Mouse (Mus musculus): ENCODE data around the gene Pak6.

Gene Pak6

DNA sequence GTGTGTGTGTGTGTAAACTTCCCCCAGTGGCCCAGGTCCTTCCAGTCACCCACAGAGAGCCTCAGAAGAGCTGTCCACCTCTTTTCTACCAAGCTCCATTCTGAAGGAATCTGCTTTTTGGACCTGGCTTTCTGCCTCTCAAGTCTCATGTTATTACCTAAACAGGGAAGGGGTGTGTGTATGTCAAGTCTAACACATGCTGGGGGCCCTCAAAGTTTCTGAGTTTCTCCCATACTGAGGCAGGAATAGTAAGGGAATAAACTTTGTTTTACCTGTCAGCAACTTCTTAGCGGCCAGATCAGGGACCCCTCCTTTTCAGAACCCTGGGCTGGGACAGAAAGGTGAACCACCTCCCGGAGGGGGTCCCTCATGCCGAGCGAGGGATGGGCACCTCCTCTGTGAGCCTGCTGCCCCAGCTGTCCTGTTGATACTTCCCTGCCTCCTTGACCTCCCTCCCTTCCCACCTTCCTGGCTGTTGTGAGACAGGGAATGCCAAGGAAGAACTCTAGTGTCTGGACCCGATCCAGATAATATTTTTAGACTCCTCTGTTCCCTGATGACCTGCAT is 34.3 kb downstream of the Pak6 start:
- DNase-seq (ENCODE audit: low spot score in 2 of 2), result no peak

- DNase-seq (ENCODE audit: low spot score in 2 of 2), result no peak
Measured at GRCm38 (mm10) chr2:118697955-118698354, 34.9 kb downstream of the Pak6 start.

DNA sequence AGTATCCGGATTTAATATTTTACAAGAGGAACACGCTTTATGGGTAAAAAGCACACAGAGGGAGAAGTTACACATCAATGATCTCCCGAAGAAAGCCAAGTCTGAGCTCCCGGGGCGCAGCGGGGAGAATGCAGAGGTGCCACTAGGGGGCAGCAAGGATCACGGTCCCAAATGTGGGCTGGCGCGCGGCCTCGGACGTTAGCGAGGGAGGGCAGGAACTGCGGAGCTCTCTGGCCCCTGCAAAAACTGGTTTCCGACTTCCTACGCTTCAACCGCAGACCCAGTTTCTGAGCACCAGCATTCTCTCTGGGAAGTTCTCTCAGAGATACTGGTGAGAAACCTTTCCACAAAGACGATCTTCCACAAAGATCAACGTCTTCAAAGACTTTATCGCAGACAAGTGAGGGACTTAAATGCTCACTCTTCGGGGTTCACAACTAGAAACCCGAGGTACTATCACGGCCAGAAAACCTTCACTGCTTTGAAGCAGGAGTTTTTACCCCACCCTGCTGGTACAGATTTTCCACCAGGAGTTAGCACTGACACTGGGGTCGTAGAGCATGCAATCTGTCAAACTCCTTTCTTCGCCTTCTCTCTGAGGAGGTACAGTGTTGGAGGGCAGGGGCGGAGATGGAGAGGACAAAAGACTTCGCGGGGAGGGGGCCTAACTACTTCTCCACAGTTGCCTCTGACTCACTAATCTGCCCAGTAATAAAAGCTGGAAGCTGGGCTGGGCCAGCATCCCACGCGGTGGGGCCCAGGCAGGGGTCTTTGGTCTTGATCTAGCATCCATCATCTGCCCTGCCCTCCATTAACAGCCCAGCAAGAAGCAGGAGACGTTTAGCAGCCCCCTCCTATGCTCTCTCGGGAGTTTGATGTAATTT is 37.3 kb downstream of the Pak6 start:
- DNase-seq (ENCODE audit: low spot score in 2 of 2), result no peak

- no peak for DNase-seq (ENCODE audit: low spot score in 2 of 2)
Measured at GRCm38 (mm10) chr2:118701161-118701560, 38.1 kb downstream of the Pak6 start.

DNA sequence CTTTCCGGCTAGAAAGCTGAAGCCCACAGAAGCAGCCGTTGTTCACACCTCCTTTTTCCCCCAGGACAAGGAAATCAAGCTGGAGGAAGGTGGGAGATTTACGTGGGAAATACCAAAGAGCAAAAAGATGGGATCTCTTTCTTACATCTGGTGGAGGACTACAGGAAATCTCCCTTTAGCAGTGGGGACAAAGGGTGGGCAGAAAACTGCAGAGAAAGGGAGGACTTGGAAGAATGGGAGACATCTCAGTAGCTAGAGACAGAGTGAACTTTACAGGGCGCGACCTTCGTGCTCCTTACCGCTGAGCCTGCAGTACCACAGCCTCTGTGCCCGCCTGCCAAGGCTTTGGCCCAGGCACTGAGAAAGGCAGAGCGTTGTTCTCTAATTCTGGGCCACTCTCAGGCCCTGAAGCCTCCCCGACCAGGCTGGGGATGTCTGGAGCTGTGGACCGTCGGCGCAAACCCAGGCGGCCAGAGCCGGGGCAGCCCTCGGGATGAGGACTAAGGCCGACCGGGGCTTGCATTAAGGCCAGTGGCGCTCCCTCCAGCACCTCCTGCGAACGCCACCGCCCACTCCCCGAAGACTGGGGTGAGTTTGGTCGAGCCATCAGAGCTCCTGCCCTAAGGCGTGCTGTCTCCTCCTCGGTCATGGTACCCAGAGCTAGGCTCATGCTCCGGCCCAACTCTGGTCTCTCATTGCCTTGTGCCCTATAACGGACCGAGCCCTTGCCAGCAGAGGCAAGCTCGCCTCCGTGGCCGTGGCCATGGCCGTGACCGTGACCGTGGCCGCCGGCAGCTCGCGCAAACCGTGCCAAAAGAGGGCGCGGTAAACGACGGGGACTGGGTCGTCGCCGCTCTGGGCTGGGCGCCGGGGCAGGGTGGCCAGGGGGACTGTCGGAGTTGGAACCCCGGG is 39.1 kb downstream of the Pak6 start:
- no peak for DNase-seq (ENCODE audit: low spot score in 2 of 2)

GRCm38 (mm10) chr2:118702883-118703761 is 40.0 kb downstream of the Pak6 start:
- DNase-seq (ENCODE audit: low spot score in 2 of 2), result no peak

DNA sequence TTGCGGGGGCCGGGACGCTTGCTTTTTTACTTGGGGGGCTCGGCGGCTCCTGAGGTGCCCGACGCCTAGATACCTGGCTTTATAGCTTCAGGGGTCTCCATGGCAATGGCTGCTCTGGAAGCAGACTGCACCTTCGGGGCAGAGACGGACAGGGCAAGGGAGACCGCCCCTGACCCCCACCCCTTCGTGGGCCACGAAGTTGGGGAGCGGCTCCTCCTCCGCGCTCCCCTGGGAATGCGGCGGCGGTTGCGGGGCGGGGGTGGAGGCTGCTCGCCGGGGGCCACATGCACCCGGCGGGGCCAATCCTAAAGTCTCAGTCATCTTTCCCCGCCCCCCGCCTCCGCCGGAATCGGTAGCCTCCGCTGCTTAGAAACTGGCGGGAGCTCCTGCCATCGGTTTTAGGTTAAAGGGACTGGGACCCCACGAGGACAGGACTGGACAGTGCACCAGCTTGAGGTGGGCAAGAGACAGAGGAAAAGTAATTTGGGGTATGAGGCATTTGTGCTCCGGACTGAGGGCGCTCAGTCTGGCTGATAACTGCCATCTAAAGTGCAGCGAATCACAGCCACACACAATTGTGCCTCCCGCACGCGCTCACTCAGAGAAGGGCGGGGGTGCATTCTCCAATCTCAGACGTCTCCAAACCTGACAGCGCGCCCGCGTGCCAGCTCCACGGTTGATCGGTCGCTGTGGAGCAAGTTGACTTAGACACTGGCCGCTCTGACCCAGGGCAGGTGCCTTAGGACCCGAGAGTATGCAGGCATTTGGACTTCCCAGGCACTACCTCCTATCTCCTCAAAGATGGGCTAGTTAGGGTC is 41.0 kb downstream of the Pak6 start, which contains the start of gene Ankrd63:
Gene Ankrd63, minus strand, starts transcription at position 51 of the 818 bp plus-strand sequence.
- peak in 1 of 2 experiments; percentile 60 for DNase-seq (ENCODE audit: low spot score in 2 of 2)

- peak in 1 of 2 experiments; percentile 43 for DNase-seq (ENCODE audit: low spot score in 2 of 2)
Measured at GRCm38 (mm10) chr2:118706436-118706835, 43.3 kb downstream of the Pak6 start.

DNA sequence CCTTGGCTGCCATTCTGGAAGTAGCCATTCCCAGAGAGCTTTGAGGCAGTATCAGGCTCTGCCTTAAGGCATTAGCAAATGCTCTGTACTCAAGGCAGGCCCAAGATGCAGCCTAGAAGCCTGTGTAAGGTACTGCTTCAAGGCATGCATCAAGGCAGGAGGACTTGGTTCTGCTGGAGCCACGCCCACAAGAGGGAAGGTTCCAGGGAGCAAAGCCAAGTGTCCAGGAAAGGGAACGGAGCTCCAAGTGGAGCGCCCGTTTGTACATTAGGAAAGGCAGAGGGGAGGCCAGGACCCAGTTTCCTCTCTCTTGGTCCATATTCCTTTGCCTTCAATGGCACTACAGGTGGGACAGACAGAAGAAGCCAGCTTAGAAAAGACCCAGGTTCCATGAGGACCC is 45.4 kb downstream of the Pak6 start:
- no peak for DNase-seq (ENCODE audit: low spot score in 2 of 2)

DNA sequence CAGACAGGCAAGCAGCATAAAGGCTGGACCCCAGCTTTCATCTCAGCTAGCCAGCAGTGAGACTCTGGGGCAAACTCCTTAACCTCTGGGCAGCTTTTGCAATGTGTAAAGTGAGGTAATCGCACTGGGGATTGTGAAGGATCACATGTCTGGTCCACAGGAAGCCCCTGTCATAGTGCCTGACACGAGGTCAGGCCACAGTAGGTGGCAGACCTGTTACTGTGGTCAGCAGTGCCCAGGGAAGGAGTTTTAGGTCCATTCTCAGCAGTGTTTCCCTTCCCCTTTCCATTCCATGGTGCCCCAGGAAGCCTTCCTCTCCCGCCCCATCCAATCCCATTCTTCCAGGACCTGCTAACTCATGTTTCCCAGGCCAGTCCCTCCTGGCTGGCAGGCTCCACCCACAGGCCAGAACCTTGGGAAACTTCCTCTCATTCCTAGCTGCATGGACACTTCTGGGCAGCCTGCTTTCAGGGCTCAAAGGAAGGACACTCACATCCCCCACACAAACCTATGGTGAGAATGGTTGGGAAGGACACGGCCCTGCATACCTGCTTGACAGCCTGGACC is 46.6 kb downstream of the Pak6 start:
- DNase-seq (ENCODE audit: low spot score in 2 of 2), result no peak

DNA sequence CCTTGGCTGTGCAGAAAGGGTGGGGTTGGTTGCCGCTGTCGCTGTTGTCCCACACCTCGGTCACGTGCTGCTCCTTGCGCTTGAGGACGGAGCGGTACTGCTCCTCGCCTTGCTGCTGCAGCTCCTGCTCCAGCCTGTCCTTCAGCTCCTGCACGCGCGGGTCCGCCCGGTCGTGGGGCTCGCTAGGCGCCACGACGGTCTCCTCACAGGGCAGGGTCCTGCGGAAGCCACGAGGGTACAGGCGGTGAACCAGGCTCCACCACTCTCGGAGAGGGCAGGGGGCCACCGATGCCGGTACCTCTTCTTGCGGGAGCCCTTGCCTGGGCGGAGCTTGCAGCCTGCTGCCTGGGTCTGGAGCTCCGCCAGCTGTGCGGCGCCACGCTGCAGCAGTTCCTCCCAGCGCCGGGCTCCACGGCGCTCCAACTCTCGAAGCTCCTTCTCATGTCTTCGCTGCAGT is 48.0 kb downstream of the Pak6 start:
- peak in 1 of 2 experiments; percentile 44 for DNase-seq (ENCODE audit: low spot score in 2 of 2)

DNA sequence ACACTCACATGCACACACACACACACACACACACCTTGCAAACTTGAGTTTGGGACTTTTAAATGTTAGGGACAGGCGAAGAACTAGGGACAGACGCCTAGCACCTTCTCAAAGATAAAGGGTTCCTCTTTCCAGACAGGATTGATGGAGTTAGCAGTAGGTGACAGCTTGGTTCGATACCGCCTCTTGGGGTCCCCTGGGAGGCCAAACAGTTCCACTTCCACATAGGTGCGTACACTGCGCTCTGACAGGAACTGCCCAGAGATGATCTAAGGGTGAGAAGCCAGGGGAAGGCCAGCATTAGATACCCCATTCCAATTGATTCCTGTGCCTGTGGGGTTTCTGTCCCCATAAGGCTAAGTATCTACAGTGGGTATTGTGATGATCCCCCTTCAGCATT is 50.5 kb downstream of the Pak6 start:
- no peak for DNase-seq (ENCODE audit: low spot score in 2 of 2)

DNA sequence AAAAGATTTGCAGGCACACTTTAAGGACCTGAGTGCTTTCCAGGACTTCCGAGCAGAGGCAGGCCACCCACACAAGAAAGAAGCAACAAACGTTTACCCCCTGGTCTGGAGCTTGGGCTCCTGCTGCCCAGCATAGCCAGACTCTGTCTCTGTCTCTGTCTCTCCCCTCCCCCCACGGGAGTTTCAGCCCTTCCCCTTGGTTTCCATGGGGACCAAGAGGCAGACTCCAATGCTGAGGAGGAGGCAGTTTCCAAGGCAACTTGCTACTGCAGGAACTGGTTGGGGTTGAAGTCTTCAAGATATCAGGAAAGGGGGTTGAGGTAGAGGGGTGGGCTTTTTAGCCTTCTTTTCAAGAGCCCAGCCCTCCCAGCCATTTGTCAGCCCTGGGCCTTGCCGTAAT is 51.1 kb downstream of the Pak6 start:
- peak; percentile 73 to 80 for DNase-seq (ENCODE audit: low spot score in 2 of 2)

DNA sequence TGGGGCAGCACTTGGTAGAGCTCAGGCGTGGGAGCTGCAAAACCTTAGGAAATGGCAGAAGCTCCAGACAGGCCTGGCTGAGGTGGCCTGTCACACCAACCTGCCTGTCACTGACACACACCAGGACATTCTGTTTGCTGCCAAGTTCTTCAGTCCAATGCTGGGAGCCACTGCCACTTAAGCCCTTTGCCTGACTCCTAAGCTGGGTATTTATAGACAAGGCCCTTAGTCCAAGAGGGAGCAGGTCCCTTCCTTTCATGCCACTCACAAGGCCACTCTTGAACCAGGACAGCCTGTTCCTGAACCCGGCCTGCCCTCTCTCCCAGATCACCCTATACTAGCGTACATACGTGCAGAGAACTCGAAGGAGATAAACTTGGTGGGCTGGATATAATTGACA is 53.6 kb downstream of the Pak6 start:
- DNase-seq (ENCODE audit: low spot score in 2 of 2), result no peak

DNA sequence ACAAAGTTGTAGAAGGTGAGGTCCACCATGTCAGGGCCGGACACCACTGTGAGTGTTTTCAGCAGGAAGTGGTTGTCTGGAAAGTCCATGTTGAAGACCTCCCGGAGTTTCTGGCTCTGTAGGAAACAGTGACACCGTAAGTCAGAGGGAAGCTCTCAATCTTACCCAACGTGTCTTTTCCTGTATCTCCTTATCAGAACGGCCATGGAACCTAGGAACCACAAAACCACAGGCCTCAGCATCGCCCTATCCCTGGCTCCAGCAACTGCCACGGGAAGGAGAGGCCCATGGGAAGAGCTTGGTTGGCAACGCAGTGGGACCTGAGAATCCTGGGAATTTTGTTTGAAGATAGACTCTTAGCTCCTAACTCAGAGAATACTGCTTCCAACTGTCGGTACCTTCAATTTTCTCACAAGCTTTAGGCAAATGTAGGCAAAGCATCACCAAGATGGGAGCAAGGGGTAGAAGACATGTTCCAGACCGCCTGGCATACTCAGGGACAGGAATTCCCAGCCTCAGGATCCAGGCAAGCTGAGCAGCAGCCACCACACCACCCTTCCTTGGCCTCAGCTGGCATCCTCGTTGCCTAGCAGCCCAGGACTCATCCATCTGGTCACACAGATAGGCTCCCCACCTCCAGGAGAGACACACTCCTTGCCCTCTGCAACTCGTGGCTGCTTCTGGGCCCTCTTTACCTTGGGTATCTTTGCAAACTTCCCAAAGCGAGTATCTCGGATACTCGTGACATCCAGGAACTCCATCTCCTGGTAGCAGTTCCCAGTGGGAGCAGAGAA is 60.8 kb downstream of the Pak6 start:
- no peak for DNase-seq (ENCODE audit: low spot score in 2 of 2)

- DNase-seq (ENCODE audit: low spot score in 2 of 2), result no peak
Measured at GRCm38 (mm10) chr2:118725511-118725910, 62.4 kb downstream of the Pak6 start.

DNA sequence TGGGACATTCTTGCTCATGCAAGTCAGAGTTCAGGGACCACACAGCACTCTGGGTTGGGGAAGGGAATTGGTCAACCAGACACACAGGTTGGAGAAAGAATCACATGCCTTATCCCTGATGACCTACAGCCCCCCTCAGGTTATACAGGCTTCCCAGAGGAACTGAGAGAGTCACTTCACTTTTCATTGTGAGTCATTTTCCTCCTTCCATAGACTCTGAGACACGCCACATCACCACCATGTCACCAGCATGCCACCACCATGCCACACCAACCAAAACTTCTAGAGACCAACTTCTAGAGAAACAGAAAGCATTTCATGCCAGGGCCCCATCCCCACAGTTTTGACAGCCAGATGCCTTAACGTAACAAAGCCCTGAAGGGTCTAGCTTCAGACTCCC is 63.8 kb downstream of the Pak6 start:
- DNase-seq (ENCODE audit: low spot score in 2 of 2), result no peak

DNA sequence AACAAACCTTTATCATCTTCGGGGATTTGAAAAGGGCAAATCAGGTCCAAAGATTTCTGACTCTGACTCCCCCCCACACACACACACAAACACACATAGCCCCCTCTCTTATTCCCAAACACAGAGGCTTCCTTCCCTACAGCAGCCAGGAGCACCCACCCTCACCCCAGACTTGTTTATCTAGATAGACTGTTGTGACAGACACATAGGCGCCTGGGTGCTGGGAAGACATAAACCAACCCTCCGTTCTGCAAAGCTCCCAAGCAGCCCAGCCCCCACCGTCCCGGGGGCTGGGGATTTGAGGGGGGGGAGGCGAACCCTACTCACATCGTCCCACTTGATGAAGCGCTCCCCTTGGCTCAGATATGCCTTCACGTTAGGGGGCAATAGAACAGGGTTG is 64.8 kb downstream of the Pak6 start:
- DNase-seq (ENCODE audit: low spot score in 2 of 2), result no peak

GRCm38 (mm10) chr2:118728337-118728736 is 65.2 kb downstream of the Pak6 start, which contains the start of gene Plcb2:
TSS of gene Plcb2 (minus strand) at chr2:118728438.
- DNase-seq (ENCODE audit: low spot score in 2 of 2), result no peak

Data from right cerebral cortex, postnatal 36 days (tissue).